8 mouse cellular contexts compared by ENCODE assay signal in genomic region chr11:88151379-88152155, GRCm38 (mm10). TPM values are rescaled to one million over a fixed set of nuclear protein-coding genes. Genes with fewer than 3 reads are reported as not detected.
A peak's percentile ranks its signal among the peaks of the same experiment; 100 is the strongest.
DNase-seq lines count a peak whose midpoint lies in the region; ATAC-seq and TF ChIP-seq lines count a peak whose summit lies in the region.

No protein-coding gene starts in this region.

- 0 out of 2 replicates have a peak, but pooled peaks have one; percentile 4 for ATAC-seq in G1E (ENCODE audit: extremely low read depth, insufficient number of reproducible peaks, low FRiP score, poor library complexity, severe bottlenecking)
- no peak for ATAC-seq in heart, embryonic 14.5 days (ENCODE audit: insufficient number of reproducible peaks, insufficient read depth, low FRiP score, low read depth)
- no peak for ATAC-seq in midbrain, embryonic 16.5 days
- no peak for ATAC-seq in erythroblast, adult 5-6 weeks (replicated peaks; ENCODE audit: low FRiP score, poor library complexity, severe bottlenecking)

- peaks cover 56% of the 10 kb centered on the region for H3K27me3 ChIP-seq in G1E (ENCODE audit: insufficient read depth, low read length)
- H3K27me3 ChIP-seq in heart, embryonic 14.5 days (ENCODE audit: control insufficient read depth, insufficient read depth, low read length), result no peaks in the 10 kb centered on the region
- no peaks in the 10 kb centered on the region for H3K27me3 ChIP-seq in midbrain, embryonic 16.5 days (ENCODE audit: control insufficient read depth, insufficient read depth, low read depth, low read length)

- intact Hi-C loops in left cerebral cortex, postnatal 14 days (cut with DNase I), result no loop called here

- TF ChIP-seq POLR2A in bone marrow, adult 2 months (IDR thresholded peaks at IDR 0.05; ENCODE audit: borderline replicate concordance, control insufficient read depth, low read depth, low read length), result no peak

- no peak overlapping the region for H3K4me2 ChIP-seq in heart, embryonic 14.5 days (ENCODE audit: low read length)
- no peak overlapping the region for H3K4me2 ChIP-seq in midbrain, embryonic 16.5 days (ENCODE audit: low read length)

- 33% methylated on average over 7 of the region's 7 CpGs for WGBS in bone marrow, adult 2 months
- WGBS in heart, embryonic 14.5 days, result 41% methylated on average over 7 of the region's 7 CpGs
- 39% methylated on average over 7 of the region's 7 CpGs for WGBS in midbrain, embryonic 16.5 days

- no peak for DNase-seq in G1E (ENCODE audit: low spot score)
- DNase-seq in kidney, postnatal 4 days, result peak; percentile 63 to 79
- DNase-seq in right cerebral cortex, postnatal 25 days, result no peak
- no peak for DNase-seq in left cerebral cortex, postnatal 14 days (ENCODE audit: low spot score in 2 of 2)

- H3K36me3 ChIP-seq in G1E (replicated peaks), result peaks cover 1% of the 10 kb centered on the region
- no peaks in the 10 kb centered on the region for H3K36me3 ChIP-seq in heart, embryonic 14.5 days (ENCODE audit: control insufficient read depth, insufficient read depth, low read length)
- no peaks in the 10 kb centered on the region for H3K36me3 ChIP-seq in midbrain, embryonic 16.5 days (ENCODE audit: control insufficient read depth, insufficient read depth, low read length)

- TF ChIP-seq CTCF in G1E (IDR thresholded peaks at IDR 0.05; ENCODE audit: low read depth, low read length), result no peak
- TF ChIP-seq CTCF in bone marrow, adult 2 months (IDR thresholded peaks at IDR 0.05; ENCODE audit: control insufficient read depth, insufficient read depth, low read length), result no peak

- peaks cover 70% of the 10 kb centered on the region for H3K4me1 ChIP-seq in G1E (ENCODE audit: insufficient read depth, low read depth, low read length)
- peaks cover 8% of the 10 kb centered on the region for H3K4me1 ChIP-seq in bone marrow, adult 2 months (ENCODE audit: control insufficient read depth, insufficient read depth, low read length)
- H3K4me1 ChIP-seq in heart, embryonic 14.5 days (ENCODE audit: control insufficient read depth in 2 of 2, insufficient read depth in 2 of 2, low read length in 2 of 2), result peaks cover 62 to 78% of the 10 kb centered on the region in 2 experiments
- peaks cover 29% of the 10 kb centered on the region for H3K4me1 ChIP-seq in midbrain, embryonic 16.5 days (ENCODE audit: control insufficient read depth, insufficient read depth, low read length)

- peak overlapping the region; percentile 70 for H3K27ac ChIP-seq in bone marrow, adult 2 months (ENCODE audit: control insufficient read depth, insufficient read depth, low read depth, low read length, poor library complexity)
- peak overlapping the region; percentile 69 to 70 for H3K27ac ChIP-seq in heart, embryonic 14.5 days (replicated peaks in 1 of 2; ENCODE audit: control insufficient read depth in 1 of 2, insufficient read depth in 1 of 2, low read depth in 2 of 2, low read length in 2 of 2)
- peak overlapping the region; percentile 60; the same call in 1 of the 2 replicates for H3K27ac ChIP-seq in midbrain, embryonic 16.5 days (ENCODE audit: low read length)

- 0 out of 2 replicates have a peak overlapping the region, but pooled peaks have one; percentile 2 for H3K9ac ChIP-seq in heart, embryonic 14.5 days (ENCODE audit: low read length)
- no peak overlapping the region for H3K9ac ChIP-seq in midbrain, embryonic 16.5 days (ENCODE audit: low read depth, low read length)

- H3K4me3 ChIP-seq in G1E (ENCODE audit: low read depth, low read length), result peak overlapping the region; percentile 16; the same call in 1 of the 2 replicates
- no peak overlapping the region for H3K4me3 ChIP-seq in bone marrow, adult 2 months (replicated peaks; ENCODE audit: control insufficient read depth, low read depth, low read length)
- H3K4me3 ChIP-seq in heart, embryonic 14.5 days (ENCODE audit: control insufficient read depth in 1 of 2, insufficient read depth in 1 of 2, low read depth in 1 of 2, low read length in 2 of 2), result no peak overlapping the region
- no peak overlapping the region for H3K4me3 ChIP-seq in midbrain, embryonic 16.5 days (ENCODE audit: low read depth, low read length)

- no peaks in the 10 kb centered on the region for H3K9me3 ChIP-seq in G1E (replicated peaks)
- no peaks in the 10 kb centered on the region for H3K9me3 ChIP-seq in heart, embryonic 14.5 days (ENCODE audit: control insufficient read depth, low read length)
- no peaks in the 10 kb centered on the region for H3K9me3 ChIP-seq in midbrain, embryonic 16.5 days (replicated peaks; ENCODE audit: control insufficient read depth, low read length, poor library complexity, severe bottlenecking)

RNA-seq across cellular contexts. Expression of gene Mrps23, which starts 52.6 kb away (rescaled TPM):
- total RNA-seq in G1E (2014; fragmentation: Nextera tagmentation) (41.2 and 68.7 TPM in 2 replicates), G1E (2017) (89.7 and 106 TPM in 2 replicates)
- 238 and 268 TPM in 2 replicates for polyA plus RNA-seq in G1E (2012)
- 16.2 and 38.2 TPM in 2 replicates for polyA plus RNA-seq in bone marrow, adult 2 months (2011; ENCODE audit: insufficient read depth, insufficient read length, low replicate concordance, missing spikeins)
- polyA plus RNA-seq in heart, embryonic 14.5 days (2014; fragmentation: Nextera tagmentation; extraction: Ambion mirVana), result 95.0 and 97.4 TPM in 2 replicates
- polyA plus RNA-seq in midbrain, embryonic 16.5 days (2015; fragmentation: Nextera tagmentation; extraction: Ambion mirVana), result 65.4 and 66.9 TPM in 2 replicates
- total RNA-seq in erythroblast, adult 5-6 weeks (2015; ENCODE audit: low replicate concordance), result 16.9 and 19.2 TPM in 2 replicates
- 10.1 and 51.3 TPM in 2 replicates for total RNA-seq in erythroblast, adult 5-6 weeks (2017; ENCODE audit: low replicate concordance)
- total RNA-seq in left cerebral cortex, postnatal 14 days (2021), result 10 to 100 TPM; 68.6 to 75.4 TPM

RNA-seq across cellular contexts. Expression of gene Cuedc1, which starts 53.7 kb away (rescaled TPM):
- total RNA-seq in G1E (2014; fragmentation: Nextera tagmentation), result 29.2 and 36.4 TPM in 2 replicates
- total RNA-seq in G1E (2017), result 16.7 and 18.9 TPM in 2 replicates
- 29.6 and 31.7 TPM in 2 replicates for polyA plus RNA-seq in G1E (2012)
- polyA plus RNA-seq in bone marrow, adult 2 months (2011; ENCODE audit: insufficient read depth, insufficient read length, low replicate concordance, missing spikeins), result 14.4 and 15.9 TPM in 2 replicates
- polyA plus RNA-seq in heart, embryonic 14.5 days (2014; fragmentation: Nextera tagmentation; extraction: Ambion mirVana), result 14.3 and 17.0 TPM in 2 replicates
- 46.1 and 54.7 TPM in 2 replicates for polyA plus RNA-seq in midbrain, embryonic 16.5 days (2015; fragmentation: Nextera tagmentation; extraction: Ambion mirVana)
- total RNA-seq in erythroblast, adult 5-6 weeks (2015; ENCODE audit: low replicate concordance), result 2.7 TPM in 1 of 2 replicates, not detected in the other
- total RNA-seq in erythroblast, adult 5-6 weeks (2017; ENCODE audit: low replicate concordance), result 0.98 TPM in 1 of 2 replicates, not detected in the other
- total RNA-seq in left cerebral cortex, postnatal 14 days (2021), result 10 to 100 TPM; 28.2 TPM

Comparison
In these comparisons a context has a peak if more than half of its experiments do, and no peak if none do; other contexts are left out.
1. DNase-seq: peak in kidney, postnatal 4 days (2 of 2); none in G1E (single experiment), right cerebral cortex, postnatal 25 days (single experiment) and left cerebral cortex, postnatal 14 days (0 of 2).
2. Peak in every context shown above with its lines, with median percentiles within 50 percentile points of each other: H3K27ac ChIP-seq.